Mouse (Mus musculus) left cerebral cortex, adult 11 months (tissue): ENCODE measurements at regions not wholly inside any gene's neighbourhood (a gene's known extent, or its start where the extent isn't known, plus 50 kb on each side); places are given as distances from the start of the nearest gene placed in this dataset.

Source experiments
- DNase-seq: peaks from one replicate; pipeline ENCODE4 v3.0.0; 2022; ENCODE audit warnings: low spot score

DNA sequence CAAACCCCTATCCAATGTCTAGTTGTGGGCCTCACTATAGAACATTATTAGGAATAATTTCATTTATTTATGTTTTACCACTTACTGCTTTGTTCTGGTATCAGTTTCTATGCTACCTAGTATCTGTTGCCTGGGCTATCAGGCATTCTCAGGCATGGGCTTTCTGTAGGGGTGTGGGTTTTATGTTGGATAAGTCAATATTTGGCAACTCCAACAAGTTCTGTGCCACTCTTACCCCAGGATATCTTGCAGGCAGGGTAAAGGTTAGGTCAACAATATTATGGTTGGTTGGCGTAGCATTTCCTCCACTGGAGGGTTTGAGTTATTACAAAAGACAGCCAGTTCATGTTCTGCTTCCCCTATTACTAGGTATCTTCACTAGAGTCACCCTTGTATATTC lies 65.8 kb downstream of the Smim10l1 start:
- no peak for DNase-seq

DNA sequence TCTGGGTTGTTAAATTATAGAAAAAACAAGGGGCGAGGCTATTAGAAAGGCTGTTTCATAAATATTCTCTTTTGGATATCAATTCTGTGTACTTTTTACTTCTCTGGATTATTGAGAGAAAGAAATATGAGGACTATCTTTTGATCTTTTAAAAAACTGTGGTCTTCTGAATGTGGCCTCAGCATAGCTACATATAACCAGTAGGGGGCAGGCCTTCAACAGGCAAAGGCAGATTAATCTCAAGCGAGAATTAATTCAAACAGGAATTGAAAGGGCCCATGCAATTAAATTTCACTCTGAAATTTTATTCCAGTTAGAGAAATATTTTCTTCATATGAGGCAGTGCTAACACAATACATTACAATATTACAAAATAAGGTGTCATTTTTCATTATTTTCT lies 66.6 kb downstream of the Smim10l1 start:
- no peak for DNase-seq

DNA sequence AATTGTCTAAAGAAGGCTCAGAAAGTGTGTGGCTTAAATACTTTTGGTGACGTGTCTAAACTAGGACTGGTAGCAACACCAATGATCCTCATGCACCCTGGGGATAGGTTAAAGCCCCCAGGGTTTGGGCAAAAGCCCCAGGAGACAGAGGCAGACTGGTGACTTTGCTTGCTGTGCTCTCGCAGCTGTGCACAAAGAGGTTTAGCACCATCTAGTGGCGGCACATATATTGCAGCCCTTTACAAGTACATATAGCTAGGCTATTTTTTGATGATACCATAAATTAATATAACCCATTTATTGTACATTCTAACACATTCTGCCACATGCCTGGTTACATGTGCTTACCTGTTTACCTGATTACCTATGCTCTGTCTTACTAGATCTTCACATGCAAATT lies 85.8 kb upstream of the 5530400C23Rik start:
- DNase-seq, result peak; percentile 8
